Mouse (Mus musculus) embryonic fibroblast, embryonic 13.5 days (primary cell): Measurements from ENCODE around the gene 1190002N15Rik.

Source experiments
- CTCF ChIP-seq: IDR thresholded peaks from 2 replicates; pipeline ENCODE4 v1.5.1; 2011; ENCODE audit warnings: mild to moderate bottlenecking, control low read depth, low read length, moderate library complexity, borderline replicate concordance; ENCODE audit not compliant: insufficient read depth
- POLR2A ChIP-seq: IDR thresholded peaks from 2 replicates; pipeline ENCODE4 v1.6.1; 2011; ENCODE audit warnings: low read depth, mild to moderate bottlenecking, control low read depth, low read length, moderate library complexity

DNA sequence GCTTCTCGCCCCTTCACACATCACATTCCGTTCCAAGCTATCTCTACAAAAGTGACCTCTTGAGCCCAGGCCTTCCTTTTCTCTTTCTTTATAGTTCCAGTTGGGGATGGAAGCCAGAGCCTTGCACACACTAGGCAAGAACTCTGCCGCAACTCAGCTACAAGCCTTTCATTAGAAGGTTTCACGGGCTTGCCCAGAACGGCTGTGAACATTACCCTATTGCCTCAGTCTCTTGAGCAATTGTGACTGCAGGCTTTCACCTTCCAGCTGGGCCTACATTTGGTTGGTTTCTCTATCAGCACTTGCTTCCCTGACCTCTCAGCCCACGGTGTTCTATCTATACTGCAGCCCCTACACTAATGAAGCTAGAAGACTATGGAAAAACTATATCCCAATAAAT, 58.9 kb downstream of the 1190002N15Rik start:
- no peak for TF ChIP-seq CTCF
- no peak for TF ChIP-seq POLR2A
